Mouse (Mus musculus) embryonic fibroblast, embryonic 13.5 days (primary cell): ENCODE results near the gene Ube2d1. TPM values are rescaled to one million over a fixed set of nuclear protein-coding genes. Genes with fewer than 3 reads are reported as not detected.

ENCODE experiments used
- H3K27ac ChIP-seq: 2 replicates; pipeline ENCODE4 v1.5.1; 2012; ENCODE audit warnings: low read length, control low read depth, inconsistent platforms; ENCODE audit not compliant: insufficient read depth
- H3K4me1 ChIP-seq: 2 replicates; pipeline ENCODE4 v1.6.1; 2011; ENCODE audit warnings: low read length; ENCODE audit not compliant: control insufficient read depth, insufficient read depth
- H3K4me3 ChIP-seq: 2 replicates; pipeline ENCODE4 v1.5.1; 2011; ENCODE audit warnings: mild to moderate bottlenecking, control low read depth, low read length; ENCODE audit not compliant: insufficient read depth
- CTCF ChIP-seq: IDR thresholded peaks from 2 replicates; pipeline ENCODE4 v1.5.1; 2011; ENCODE audit warnings: mild to moderate bottlenecking, control low read depth, low read length, moderate library complexity, borderline replicate concordance; ENCODE audit not compliant: insufficient read depth
- POLR2A ChIP-seq: IDR thresholded peaks from 2 replicates; pipeline ENCODE4 v1.6.1; 2011; ENCODE audit warnings: low read depth, mild to moderate bottlenecking, control low read depth, low read length, moderate library complexity
- polyA plus RNA-seq: library from polyadenylated mRNA; stranded (reverse); fragments of >200 nt; gene quantifications from 2 replicates; pipeline ENCODE4 v1.2.4, GENCODE M21; 2011; ENCODE audit warnings: low read depth; ENCODE audit not compliant: missing spikeins, insufficient read length

The Ube2d1 gene
- 56.3 and 61.8 TPM in 2 replicates for polyA plus RNA-seq

- TF ChIP-seq POLR2A = peak; percentile 85
- TF ChIP-seq CTCF = no peak
- Histone ChIP-seq H3K4me1 (no peaks in the 10 kb centered on the region), H3K27ac (no peak within 1 kb of the TSS), H3K4me3 (peak within 1 kb of the TSS; percentile 81)
Observed at GRCm38 (mm10) chr10:71285126-71285580, at the start of gene Ube2d1. Ube2d1 (minus strand) TSS chr10:71285262.

DNA sequence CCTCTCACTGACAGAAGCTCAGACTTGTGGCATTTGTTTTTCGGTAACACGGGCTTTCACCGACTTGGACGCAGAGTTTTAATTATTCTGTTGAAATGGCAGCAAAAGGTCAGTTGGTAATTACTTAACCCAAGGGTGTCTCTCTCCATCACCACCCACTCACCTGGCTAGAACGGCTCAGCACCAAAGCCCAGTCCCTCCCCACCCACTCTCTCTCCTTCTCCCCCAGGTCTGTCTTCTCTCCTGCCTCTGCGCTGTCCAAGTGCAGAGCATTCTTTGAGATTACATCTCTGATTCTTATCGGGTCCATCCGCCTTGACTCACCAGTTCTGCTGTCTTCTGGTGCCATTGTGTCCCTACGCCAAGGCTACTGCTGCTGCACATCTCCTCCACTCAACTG is 47.8 kb upstream of the Ube2d1 start:
- TF ChIP-seq CTCF (no peak), POLR2A (no peak)
- Histone ChIP-seq H3K4me1 (no peaks in the 10 kb centered on the region), H3K4me3 (no peak overlapping the region), H3K27ac (no peak overlapping the region)

DNA sequence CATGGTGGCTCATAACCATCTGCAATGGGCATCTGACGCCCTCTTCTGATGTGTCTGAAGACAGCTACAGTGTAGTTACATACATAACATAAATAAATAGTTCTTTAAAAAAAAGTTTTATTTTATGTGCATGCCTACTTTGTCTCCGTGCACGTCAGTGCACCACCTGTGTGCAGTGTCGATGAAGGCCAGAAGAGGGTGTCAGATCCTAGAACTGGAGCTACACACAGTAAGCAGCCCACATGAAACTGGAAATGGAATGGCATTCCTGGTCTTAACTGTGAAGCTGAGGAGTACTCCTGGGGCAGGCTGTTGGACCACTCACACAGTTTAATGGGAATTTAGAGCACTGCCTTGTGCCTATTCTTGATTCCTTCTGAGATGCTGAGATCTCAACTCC is 47.3 kb upstream of the Ube2d1 start:
- no peak; the same call in 1 of the 2 replicates for TF ChIP-seq CTCF
- no peak for TF ChIP-seq POLR2A
- no peaks in the 10 kb centered on the region for H3K4me1 ChIP-seq
- H3K4me3 ChIP-seq = no peak overlapping the region
- no peak overlapping the region for H3K27ac ChIP-seq

GRCm38 (mm10) chr10:71331908-71332307 is 46.8 kb upstream of the Ube2d1 start:
- Histone ChIP-seq H3K4me1 (no peaks in the 10 kb centered on the region), H3K4me3 (no peak overlapping the region), H3K27ac (no peak overlapping the region)
- TF ChIP-seq POLR2A = no peak
- TF ChIP-seq CTCF = no peak

GRCm38 (mm10) chr10:71330070-71330469 is 45.0 kb upstream of the Ube2d1 start:
- Histone ChIP-seq H3K27ac (no peak overlapping the region), H3K4me1 (no peaks in the 10 kb centered on the region), H3K4me3 (no peak overlapping the region)
- TF ChIP-seq POLR2A = no peak
- no peak for TF ChIP-seq CTCF

- no peak overlapping the region for H3K27ac ChIP-seq
- no peak for TF ChIP-seq CTCF
- no peak for TF ChIP-seq POLR2A
Observed at GRCm38 (mm10) chr10:71329295-71329694, 44.2 kb upstream of the Ube2d1 start.

DNA sequence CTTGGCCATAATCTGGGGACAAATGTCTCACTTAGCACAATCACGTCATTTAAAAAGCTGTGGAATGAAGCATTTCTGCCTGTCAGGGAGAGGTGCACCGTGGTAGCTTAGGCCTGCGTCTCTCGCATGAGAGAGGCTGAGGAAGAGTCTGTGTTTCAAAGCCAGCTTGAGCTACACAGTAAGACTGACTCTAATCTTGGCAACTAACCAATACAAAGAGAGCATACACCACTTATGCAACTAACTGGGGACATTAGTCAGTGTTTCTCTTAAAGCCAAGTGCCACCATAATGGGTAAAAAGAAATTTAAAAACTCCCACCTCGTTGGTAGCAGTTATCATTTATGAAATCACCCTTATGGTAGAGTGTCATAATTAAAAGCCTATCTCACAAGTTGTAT is 43.8 kb upstream of the Ube2d1 start:
- Histone ChIP-seq H3K27ac (no peak overlapping the region), H3K4me1 (no peaks in the 10 kb centered on the region), H3K4me3 (no peak overlapping the region)
- TF ChIP-seq CTCF (no peak), POLR2A (no peak)

More at GRCm38 (mm10) chr10:71329295-71329694, 44.2 kb upstream of the Ube2d1 start:
- Histone ChIP-seq H3K4me3 (no peak overlapping the region), H3K4me1 (no peaks in the 10 kb centered on the region)

DNA sequence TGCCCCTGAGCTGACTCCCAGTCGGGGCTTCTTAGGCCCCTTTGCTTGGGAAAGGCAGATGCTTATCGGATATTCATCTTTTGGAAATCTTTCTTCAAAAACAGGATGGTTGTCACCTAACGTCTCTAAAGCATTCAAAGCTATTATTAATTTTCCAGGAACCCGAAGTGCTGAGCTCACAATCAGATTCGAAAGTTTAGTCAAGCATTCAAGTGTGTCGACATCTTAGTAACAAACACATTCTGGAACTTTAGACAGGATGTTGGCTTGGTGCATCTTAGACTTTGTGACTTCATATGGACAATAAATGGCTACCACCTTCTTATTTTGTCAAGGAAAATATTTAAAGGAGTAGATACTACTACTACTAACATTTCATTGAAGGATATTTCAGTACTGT is 43.3 kb upstream of the Ube2d1 start:
- no peak for TF ChIP-seq CTCF
- no peak for TF ChIP-seq POLR2A
- H3K4me1 ChIP-seq = no peaks in the 10 kb centered on the region
- no peak overlapping the region for H3K4me3 ChIP-seq
- no peak overlapping the region for H3K27ac ChIP-seq

- no peak for TF ChIP-seq CTCF
- TF ChIP-seq POLR2A = no peak
Observed at GRCm38 (mm10) chr10:71327386-71327785, 42.3 kb upstream of the Ube2d1 start.

GRCm38 (mm10) chr10:71326789-71327188 is 41.7 kb upstream of the Ube2d1 start:
- H3K27ac ChIP-seq = no peak overlapping the region
- no peak overlapping the region for H3K4me3 ChIP-seq
- TF ChIP-seq CTCF (peak; percentile 73; the same call in 1 of the 2 replicates), POLR2A (no peak)
- no peaks in the 10 kb centered on the region for H3K4me1 ChIP-seq

More at GRCm38 (mm10) chr10:71327386-71327785, 42.3 kb upstream of the Ube2d1 start:
- H3K4me1 ChIP-seq = no peaks in the 10 kb centered on the region
- no peak overlapping the region for H3K27ac ChIP-seq
- no peak overlapping the region for H3K4me3 ChIP-seq
